Mouse (Mus musculus) limb, embryonic 10.5 days (tissue): ENCODE measurements at regions not wholly inside any gene's neighbourhood (a gene's known extent, or its start where the extent isn't known, plus 50 kb on each side); places are given as distances from the start of the nearest gene placed in this dataset.

Experiments
- DNase-seq: peaks from one replicate; pipeline ENCODE4 v3.0.0-alpha.2; 2017; ENCODE audit warnings: low spot score
- H3K27ac ChIP-seq: fragments of 300-500 bp; sonication (generic); 2 replicates; pipeline ENCODE4 v1.5.1; 2016; ENCODE audit warnings: mild to moderate bottlenecking
- H3K27me3 ChIP-seq: fragments of 300-500 bp; sonication (generic); 2 replicates; pipeline ENCODE4 v1.6.1; 2016; ENCODE audit warnings: low read depth, mild to moderate bottlenecking; ENCODE audit not compliant: poor library complexity, severe bottlenecking
- H3K36me3 ChIP-seq: fragments of 300-500 bp; sonication (generic); 2 replicates; pipeline ENCODE4 v1.6.1; 2016; ENCODE audit warnings: mild to moderate bottlenecking, moderate library complexity
- H3K4me1 ChIP-seq: fragments of 300-500 bp; sonication (generic); 2 replicates; pipeline ENCODE4 v1.6.1; 2016
- H3K4me3 ChIP-seq: fragments of 300-500 bp; sonication (generic); 2 replicates; pipeline ENCODE4 v1.5.1; 2016; ENCODE audit warnings: mild to moderate bottlenecking, moderate library complexity
- H3K9me3 ChIP-seq: fragments of 300-500 bp; sonication (generic); replicated peaks from 2 replicates; pipeline ENCODE4 v1.6.1; 2016; ENCODE audit warnings: mild to moderate bottlenecking
- WGBS: fragments of 180-500 bp; shearing (Covaris S2); methylation state at CpG from one replicate; pipeline ENCODE4 v1.1.7; 2016; 5-methylcytosine and 5-hydroxymethylcytosine counted together

GRCm38 (mm10) chr17:9282333-9283176 is 139.3 kb upstream of the Gm17728 start:
- Histone ChIP-seq H3K27me3 (no peaks in the 10 kb centered on the region), H3K27ac (no peak overlapping the region), H3K36me3 (no peaks in the 10 kb centered on the region), H3K4me1 (no peaks in the 10 kb centered on the region), H3K9me3 (no peaks in the 10 kb centered on the region; the same call in 1 of the 2 replicates), H3K4me3 (no peak overlapping the region)
- 90% methylated on average over 7 of the region's 7 CpGs for WGBS
- DNase-seq, result no peak

- no peak for DNase-seq
- H3K4me3 ChIP-seq, result no peak overlapping the region
- H3K36me3 ChIP-seq, result no peaks in the 10 kb centered on the region
- WGBS, result 57% methylated on average over 5 of the region's 5 CpGs
- no peaks in the 10 kb centered on the region for H3K9me3 ChIP-seq
- H3K27ac ChIP-seq, result no peak overlapping the region
- 0 out of 2 replicates have a peak, but pooled peaks cover 4% of the 10 kb centered on the region for H3K27me3 ChIP-seq
- H3K4me1 ChIP-seq, result peaks cover 10% of the 10 kb centered on the region
Measured at GRCm38 (mm10) chr17:9286431-9286830, 135.4 kb upstream of the Gm17728 start.

- H3K4me1 ChIP-seq, result peaks cover 14% of the 10 kb centered on the region
- H3K36me3 ChIP-seq, result no peaks in the 10 kb centered on the region
- H3K27me3 ChIP-seq, result 0 out of 2 replicates have a peak, but pooled peaks cover 4% of the 10 kb centered on the region
- DNase-seq, result no peak
- H3K9me3 ChIP-seq, result no peaks in the 10 kb centered on the region
- no peak overlapping the region for H3K27ac ChIP-seq
- 75% methylated on average over 6 of the region's 6 CpGs for WGBS
- no peak overlapping the region for H3K4me3 ChIP-seq
Measured at GRCm38 (mm10) chr17:9286834-9287233, 135.0 kb upstream of the Gm17728 start.

GRCm38 (mm10) chr17:9287682-9288081 is 134.2 kb upstream of the Gm17728 start:
- no peak overlapping the region for H3K27ac ChIP-seq
- no peaks in the 10 kb centered on the region for H3K9me3 ChIP-seq
- no peak overlapping the region for H3K4me3 ChIP-seq
- H3K36me3 ChIP-seq, result no peaks in the 10 kb centered on the region
- H3K4me1 ChIP-seq, result peaks cover 20% of the 10 kb centered on the region
- no peak for DNase-seq
- WGBS, result 78% methylated on average over 9 of the region's 9 CpGs
- H3K27me3 ChIP-seq, result 0 out of 2 replicates have a peak, but pooled peaks cover 4% of the 10 kb centered on the region

GRCm38 (mm10) chr17:9291601-9292000 is 130.3 kb upstream of the Gm17728 start:
- Histone ChIP-seq H3K4me1 (peaks cover 20% of the 10 kb centered on the region), H3K27ac (no peak overlapping the region), H3K36me3 (no peaks in the 10 kb centered on the region), H3K27me3 (0 out of 2 replicates have a peak, but pooled peaks cover 4% of the 10 kb centered on the region), H3K4me3 (no peak overlapping the region), H3K9me3 (no peaks in the 10 kb centered on the region)
- WGBS, result 13% methylated on average over 4 of the region's 4 CpGs
- DNase-seq, result no peak

GRCm38 (mm10) chr17:9292296-9292695 is 129.6 kb upstream of the Gm17728 start:
- Histone ChIP-seq H3K9me3 (no peaks in the 10 kb centered on the region), H3K36me3 (no peaks in the 10 kb centered on the region), H3K4me1 (peaks cover 20% of the 10 kb centered on the region), H3K27ac (no peak overlapping the region), H3K27me3 (0 out of 2 replicates have a peak, but pooled peaks cover 4% of the 10 kb centered on the region), H3K4me3 (no peak overlapping the region)
- WGBS, result 85% methylated on average over 7 of the region's 7 CpGs
- no peak for DNase-seq

- H3K36me3 ChIP-seq, result no peaks in the 10 kb centered on the region
- peaks cover 10% of the 10 kb centered on the region for H3K4me1 ChIP-seq
- H3K27me3 ChIP-seq, result no peaks in the 10 kb centered on the region
- DNase-seq, result no peak
- no peaks in the 10 kb centered on the region for H3K9me3 ChIP-seq
- WGBS, result 87% methylated on average over 1 of the region's 1 CpGs
- no peak overlapping the region for H3K27ac ChIP-seq
- H3K4me3 ChIP-seq, result no peak overlapping the region
Measured at GRCm38 (mm10) chr17:9296371-9296770, 125.5 kb upstream of the Gm17728 start.

- no peaks in the 10 kb centered on the region for H3K9me3 ChIP-seq
- no peaks in the 10 kb centered on the region for H3K27me3 ChIP-seq
- no peaks in the 10 kb centered on the region for H3K36me3 ChIP-seq
- 100% methylated on average over 1 of the region's 1 CpGs for WGBS
- no peak overlapping the region for H3K4me3 ChIP-seq
- no peak for DNase-seq
- no peak overlapping the region for H3K27ac ChIP-seq
- H3K4me1 ChIP-seq, result no peaks in the 10 kb centered on the region
Measured at GRCm38 (mm10) chr17:9298231-9298630, 123.6 kb upstream of the Gm17728 start.

- Histone ChIP-seq H3K4me3 (no peak overlapping the region), H3K4me1 (no peaks in the 10 kb centered on the region), H3K27ac (no peak overlapping the region), H3K36me3 (no peaks in the 10 kb centered on the region), H3K9me3 (no peaks in the 10 kb centered on the region), H3K27me3 (no peaks in the 10 kb centered on the region)
- DNase-seq, result no peak
- 63% methylated on average over 4 of the region's 4 CpGs for WGBS
Measured at GRCm38 (mm10) chr17:9301101-9301501, 120.8 kb upstream of the Gm17728 start.

- Histone ChIP-seq H3K27ac (no peak overlapping the region), H3K27me3 (no peaks in the 10 kb centered on the region), H3K9me3 (no peaks in the 10 kb centered on the region), H3K4me1 (no peaks in the 10 kb centered on the region), H3K4me3 (no peak overlapping the region), H3K36me3 (no peaks in the 10 kb centered on the region)
- 74% methylated on average over 2 of the region's 2 CpGs for WGBS
- no peak for DNase-seq
Measured at GRCm38 (mm10) chr17:9308507-9308906, 113.4 kb upstream of the Gm17728 start.

GRCm38 (mm10) chr17:9322772-9323171 is 99.1 kb upstream of the Gm17728 start:
- WGBS, result 90% methylated on average over 6 of the region's 6 CpGs
- no peak overlapping the region for H3K4me3 ChIP-seq
- DNase-seq, result no peak
- H3K27me3 ChIP-seq, result no peaks in the 10 kb centered on the region
- no peak overlapping the region for H3K27ac ChIP-seq
- no peaks in the 10 kb centered on the region for H3K9me3 ChIP-seq
- H3K4me1 ChIP-seq, result no peaks in the 10 kb centered on the region
- H3K36me3 ChIP-seq, result no peaks in the 10 kb centered on the region

GRCm38 (mm10) chr17:9328886-9329455 is 92.9 kb upstream of the Gm17728 start:
- Histone ChIP-seq H3K4me3 (no peak overlapping the region), H3K27ac (no peak overlapping the region), H3K4me1 (no peaks in the 10 kb centered on the region), H3K36me3 (no peaks in the 10 kb centered on the region), H3K9me3 (no peaks in the 10 kb centered on the region), H3K27me3 (no peaks in the 10 kb centered on the region)
- 92% methylated on average over 4 of the region's 4 CpGs for WGBS
- no peak for DNase-seq

- Histone ChIP-seq H3K27me3 (no peaks in the 10 kb centered on the region), H3K4me1 (no peaks in the 10 kb centered on the region), H3K27ac (no peak overlapping the region), H3K4me3 (no peak overlapping the region), H3K9me3 (no peaks in the 10 kb centered on the region), H3K36me3 (no peaks in the 10 kb centered on the region)
- no peak for DNase-seq
- 93% methylated on average over 5 of the region's 5 CpGs for WGBS
Measured at GRCm38 (mm10) chr17:9357572-9358159, 64.2 kb upstream of the Gm17728 start.
